Mouse (Mus musculus): ENCODE results near the gene Ncapd3.

DNA sequence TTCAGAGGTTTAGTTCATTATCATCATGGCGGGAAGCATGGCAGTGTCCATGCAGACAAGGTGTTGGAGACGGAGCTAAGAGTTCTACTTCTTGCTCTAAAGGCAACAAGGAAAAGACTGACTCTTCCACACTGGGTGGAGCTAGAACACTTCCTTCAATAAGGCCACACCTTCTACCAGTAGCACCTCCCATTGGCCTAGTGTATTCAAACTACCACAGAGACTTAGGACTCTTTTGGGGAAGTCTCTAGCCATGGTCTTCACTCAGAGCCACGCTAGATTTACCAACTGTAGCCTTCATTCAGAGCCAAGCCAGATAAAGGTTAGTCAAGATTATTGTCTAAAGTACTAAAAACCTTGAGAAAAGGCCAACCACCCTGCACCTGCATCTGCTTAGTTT, 32.9 kb upstream of the Ncapd3 start:
- TF ChIP-seq CTCF (IDR thresholded peaks at IDR 0.05; ENCODE audit: low read depth) (no peak), EP300 (IDR thresholded peaks at IDR 0.05; ENCODE audit: low read depth) (no peak)

Data from liver, embryonic 14.5 days (tissue).